Mouse (Mus musculus) frontal cortex, postnatal 36 days (tissue): ENCODE data around the gene Tas1r1.

ENCODE experiments used
- DNase-seq, 2 experiments: peaks; one replicate each; pipeline ENCODE4 v3.0.0; 2022; ENCODE audit warnings: low spot score in 2 of 2

Gene Tas1r1

GRCm38 (mm10) chr4:151988342-151989109, 49.8 kb downstream of the Tas1r1 start, which contains the start of gene Thap3:
TSS of gene Thap3 (minus strand) at chr4:151988997.
- peak; percentile 78 to 80 for DNase-seq

- DNase-seq: no peak
Observed at GRCm38 (mm10) chr4:151988014-151988341, 50.4 kb downstream of the Tas1r1 start.

- DNase-seq: no peak
Observed at GRCm38 (mm10) chr4:151986650-151987049, 51.7 kb downstream of the Tas1r1 start.

- no peak for DNase-seq
Observed at GRCm38 (mm10) chr4:151985886-151986285, 52.5 kb downstream of the Tas1r1 start.

- no peak for DNase-seq
Observed at GRCm38 (mm10) chr4:151983560-151983959, 54.8 kb downstream of the Tas1r1 start.

- DNase-seq: no peak
Observed at GRCm38 (mm10) chr4:151983043-151983442, 55.3 kb downstream of the Tas1r1 start.

GRCm38 (mm10) chr4:151981363-151981762, 57.0 kb downstream of the Tas1r1 start:
- DNase-seq: peak; percentile 79 to 90

- DNase-seq: no peak
Observed at GRCm38 (mm10) chr4:151980699-151981098, 57.7 kb downstream of the Tas1r1 start.
